Mouse (Mus musculus) midbrain, embryonic 12.5 days (tissue): ENCODE measurements around the gene Tgfbr2. TPM values are rescaled to one million over a fixed set of nuclear protein-coding genes. Genes with fewer than 3 reads are reported as not detected.

Experiments used
- ATAC-seq: fragments of 200-750 bp; cut with Nextera tagmentation; 2 replicates; pipeline ENCODE4 v1.8.0; 2017; ENCODE audit warnings: low read depth, moderate TSS enrichment, moderate library complexity; ENCODE audit not compliant: low FRiP score
- H3K27ac ChIP-seq: fragments of 300-500 bp; sonication (generic); replicated peaks from 2 replicates; pipeline ENCODE4 v1.5.1; 2016; ENCODE audit warnings: mild to moderate bottlenecking
- H3K27me3 ChIP-seq: fragments of 300-500 bp; sonication (generic); 2 replicates; pipeline ENCODE4 v1.6.1; 2016; ENCODE audit warnings: mild to moderate bottlenecking
- H3K36me3 ChIP-seq: fragments of 300-500 bp; sonication (generic); 2 replicates; pipeline ENCODE4 v1.6.1; 2016
- H3K4me1 ChIP-seq: fragments of 300-500 bp; sonication (generic); 2 replicates; pipeline ENCODE4 v1.6.1; 2016
- H3K4me2 ChIP-seq: fragments of 300-500 bp; sonication (generic); replicated peaks from 2 replicates; pipeline ENCODE4 v1.6.1; 2016; ENCODE audit warnings: mild to moderate bottlenecking, moderate library complexity
- H3K4me3 ChIP-seq: fragments of 300-500 bp; sonication (generic); 2 replicates; pipeline ENCODE4 v1.5.1; 2016; ENCODE audit warnings: mild to moderate bottlenecking
- H3K9ac ChIP-seq: fragments of 300-500 bp; sonication (generic); replicated peaks from 2 replicates; pipeline ENCODE4 v1.6.1; 2016; ENCODE audit warnings: mild to moderate bottlenecking, moderate library complexity
- H3K9me3 ChIP-seq: fragments of 300-500 bp; sonication (generic); 2 replicates; pipeline ENCODE4 v1.6.1; 2016; ENCODE audit warnings: mild to moderate bottlenecking
- WGBS: fragments of 180-500 bp; shearing (Covaris S2); methylation state at CpG from one replicate; pipeline ENCODE4 v1.1.7; 2016; 5-methylcytosine and 5-hydroxymethylcytosine counted together
- polyA plus RNA-seq: library from polyadenylated mRNA; unstranded; fragments of >200 nt; fragmentation: Nextera tagmentation; extraction: Ambion mirVana; gene quantifications from 2 replicates; pipeline ENCODE4 v1.2.1, GENCODE M21; 2016

The Tgfbr2 gene
- polyA plus RNA-seq, 1 experiment from 2014 or later: 14.1 TPM

- no peak overlapping the region for H3K9ac ChIP-seq
- H3K36me3 ChIP-seq: no peaks in the 10 kb centered on the region
- H3K27ac ChIP-seq: no peak overlapping the region
- ATAC-seq: no peak
- H3K9me3 ChIP-seq: no peaks in the 10 kb centered on the region
- H3K4me1 ChIP-seq: no peaks in the 10 kb centered on the region
- 88% methylated on average over 7 of the region's 7 CpGs for WGBS
- H3K4me2 ChIP-seq: no peak overlapping the region
- no peaks in the 10 kb centered on the region for H3K27me3 ChIP-seq
- H3K4me3 ChIP-seq: no peak overlapping the region
Observed at GRCm38 (mm10) chr9:116192253-116192652, 17.1 kb upstream of the Tgfbr2 start.

GRCm38 (mm10) chr9:116189831-116190230 lies 14.7 kb upstream of the Tgfbr2 start:
- no peak for ATAC-seq
- Histone ChIP-seq H3K9me3 (no peaks in the 10 kb centered on the region), H3K27me3 (0 out of 2 replicates have a peak, but pooled peaks cover 4% of the 10 kb centered on the region), H3K27ac (no peak overlapping the region), H3K4me3 (no peak overlapping the region), H3K36me3 (no peaks in the 10 kb centered on the region), H3K4me2 (no peak overlapping the region), H3K9ac (no peak overlapping the region), H3K4me1 (no peaks in the 10 kb centered on the region)
- 90% methylated on average over 4 of the region's 4 CpGs for WGBS

- Histone ChIP-seq H3K27me3 (0 out of 2 replicates have a peak, but pooled peaks cover 4% of the 10 kb centered on the region), H3K4me1 (no peaks in the 10 kb centered on the region), H3K9ac (no peak overlapping the region), H3K36me3 (no peaks in the 10 kb centered on the region), H3K4me3 (no peak overlapping the region), H3K9me3 (no peaks in the 10 kb centered on the region), H3K4me2 (no peak overlapping the region), H3K27ac (no peak overlapping the region)
- WGBS: 94% methylated on average over 15 of the region's 15 CpGs
- ATAC-seq: no peak
Observed at GRCm38 (mm10) chr9:116188952-116189666, 13.9 kb upstream of the Tgfbr2 start.

GRCm38 (mm10) chr9:116187181-116187731 lies 12.1 kb upstream of the Tgfbr2 start:
- H3K4me2 ChIP-seq: no peak overlapping the region
- H3K27ac ChIP-seq: no peak overlapping the region
- no peaks in the 10 kb centered on the region for H3K4me1 ChIP-seq
- H3K27me3 ChIP-seq: 0 out of 2 replicates have a peak, but pooled peaks cover 4% of the 10 kb centered on the region
- 88% methylated on average over 10 of the region's 10 CpGs for WGBS
- H3K36me3 ChIP-seq: no peaks in the 10 kb centered on the region
- no peak for ATAC-seq
- H3K9me3 ChIP-seq: no peaks in the 10 kb centered on the region
- no peak overlapping the region for H3K9ac ChIP-seq
- H3K4me3 ChIP-seq: no peak overlapping the region

- H3K4me2 ChIP-seq: no peak overlapping the region
- H3K4me3 ChIP-seq: no peak overlapping the region
- H3K4me1 ChIP-seq: no peaks in the 10 kb centered on the region
- 86% methylated on average over 5 of the region's 5 CpGs for WGBS
- ATAC-seq: no peak
- H3K9me3 ChIP-seq: no peaks in the 10 kb centered on the region
- no peak overlapping the region for H3K9ac ChIP-seq
- no peak overlapping the region for H3K27ac ChIP-seq
- H3K36me3 ChIP-seq: no peaks in the 10 kb centered on the region
- H3K27me3 ChIP-seq: 0 out of 2 replicates have a peak, but pooled peaks cover 4% of the 10 kb centered on the region
Observed at GRCm38 (mm10) chr9:116184903-116185302, 9.7 kb upstream of the Tgfbr2 start.

GRCm38 (mm10) chr9:116183035-116183434 lies 7.9 kb upstream of the Tgfbr2 start:
- no peak overlapping the region for H3K4me3 ChIP-seq
- H3K27me3 ChIP-seq: 0 out of 2 replicates have a peak, but pooled peaks cover 4% of the 10 kb centered on the region
- 92% methylated on average over 6 of the region's 6 CpGs for WGBS
- H3K27ac ChIP-seq: no peak overlapping the region
- no peaks in the 10 kb centered on the region for H3K9me3 ChIP-seq
- no peak overlapping the region for H3K9ac ChIP-seq
- H3K4me2 ChIP-seq: no peak overlapping the region
- no peak for ATAC-seq
- no peaks in the 10 kb centered on the region for H3K36me3 ChIP-seq
- no peaks in the 10 kb centered on the region for H3K4me1 ChIP-seq

- 91% methylated on average over 5 of the region's 5 CpGs for WGBS
- Histone ChIP-seq H3K4me1 (no peaks in the 10 kb centered on the region), H3K27me3 (peaks cover 11% of the 10 kb centered on the region; the same call in 1 of the 2 replicates), H3K4me2 (no peak overlapping the region), H3K36me3 (no peaks in the 10 kb centered on the region), H3K27ac (no peak overlapping the region), H3K9ac (no peak overlapping the region), H3K9me3 (no peaks in the 10 kb centered on the region), H3K4me3 (no peak overlapping the region)
- ATAC-seq: no peak
Observed at GRCm38 (mm10) chr9:116181608-116182007, 6.4 kb upstream of the Tgfbr2 start.

- H3K27ac ChIP-seq: no peak overlapping the region
- H3K9me3 ChIP-seq: no peaks in the 10 kb centered on the region
- no peak overlapping the region for H3K4me2 ChIP-seq
- H3K4me1 ChIP-seq: peaks cover 13% of the 10 kb centered on the region; the same call in 1 of the 2 replicates
- H3K4me3 ChIP-seq: no peak overlapping the region
- peaks cover 40% of the 10 kb centered on the region for H3K27me3 ChIP-seq
- WGBS: 79% methylated on average over 3 of the region's 3 CpGs
- no peaks in the 10 kb centered on the region for H3K36me3 ChIP-seq
- no peak overlapping the region for H3K9ac ChIP-seq
- ATAC-seq: no peak
Observed at GRCm38 (mm10) chr9:116178151-116178550, 3.0 kb upstream of the Tgfbr2 start.

- Histone ChIP-seq H3K36me3 (no peaks in the 10 kb centered on the region), H3K4me3 (no peak overlapping the region), H3K27me3 (peaks cover 44% of the 10 kb centered on the region), H3K9me3 (no peaks in the 10 kb centered on the region), H3K9ac (no peak overlapping the region), H3K4me2 (no peak overlapping the region), H3K27ac (no peak overlapping the region), H3K4me1 (peaks cover 13% of the 10 kb centered on the region; the same call in 1 of the 2 replicates)
- ATAC-seq: no peak
- WGBS: 84% methylated on average over 9 of the region's 9 CpGs
Observed at GRCm38 (mm10) chr9:116177108-116177507, 1.9 kb upstream of the Tgfbr2 start.

- Histone ChIP-seq H3K36me3 (no peaks in the 10 kb centered on the region), H3K4me3 (peak overlapping the region; percentile 62), H3K4me2 (peak overlapping the region; percentile 93), H3K4me1 (peaks cover 13% of the 10 kb centered on the region; the same call in 1 of the 2 replicates), H3K27ac (no peak overlapping the region), H3K9ac (peak overlapping the region; percentile 68; the same call in 1 of the 2 replicates), H3K9me3 (no peaks in the 10 kb centered on the region), H3K27me3 (peaks cover 44% of the 10 kb centered on the region)
- 8% methylated on average over 16 of the region's 16 CpGs for WGBS
- no peak for ATAC-seq
Observed at GRCm38 (mm10) chr9:116175488-116176115, 442 bp upstream of the Tgfbr2 start.

GRCm38 (mm10) chr9:116173473-116174170 lies 1.5 kb downstream of the Tgfbr2 start:
- Histone ChIP-seq H3K9me3 (no peaks in the 10 kb centered on the region), H3K4me3 (0 out of 2 replicates have a peak overlapping the region, but pooled peaks have one; percentile 62), H3K27me3 (peaks cover 44% of the 10 kb centered on the region), H3K4me1 (peaks cover 13% of the 10 kb centered on the region; the same call in 1 of the 2 replicates), H3K36me3 (no peaks in the 10 kb centered on the region), H3K4me2 (peak overlapping the region; percentile 93; the same call in 1 of the 2 replicates), H3K27ac (no peak overlapping the region), H3K9ac (peak overlapping the region; percentile 68; the same call in 1 of the 2 replicates)
- WGBS: 88% methylated on average over 16 of the region's 16 CpGs
- ATAC-seq: no peak
